Mouse (Mus musculus) heart, adult 2 months (tissue): ENCODE results near the gene Nup133.
"Not testable (repeated sequence)": the region's sequence is repeated elsewhere in the genome, so short reads cannot be mapped to it uniquely, and the experiment has no call there.

Experiments
- CTCF ChIP-seq: fragments of 200-600 bp; IDR thresholded peaks from 2 replicates; pipeline ENCODE4 v1.8.1; 2022; ENCODE audit warnings: antibody characterized with exemption, mild to moderate bottlenecking, moderate library complexity
- EP300 ChIP-seq: fragments of 200-500 bp; IDR thresholded peaks from 2 replicates; pipeline ENCODE4 v1.6.1; 2011; ENCODE audit warnings: low read depth, low read length, control low read depth; ENCODE audit not compliant: insufficient read depth
- POLR2A ChIP-seq: fragments of 200-500 bp; IDR thresholded peaks from 2 replicates; pipeline ENCODE4 v1.6.1; 2011; ENCODE audit warnings: mild to moderate bottlenecking, low read depth, low read length, control low read depth; ENCODE audit not compliant: insufficient read depth

DNA sequence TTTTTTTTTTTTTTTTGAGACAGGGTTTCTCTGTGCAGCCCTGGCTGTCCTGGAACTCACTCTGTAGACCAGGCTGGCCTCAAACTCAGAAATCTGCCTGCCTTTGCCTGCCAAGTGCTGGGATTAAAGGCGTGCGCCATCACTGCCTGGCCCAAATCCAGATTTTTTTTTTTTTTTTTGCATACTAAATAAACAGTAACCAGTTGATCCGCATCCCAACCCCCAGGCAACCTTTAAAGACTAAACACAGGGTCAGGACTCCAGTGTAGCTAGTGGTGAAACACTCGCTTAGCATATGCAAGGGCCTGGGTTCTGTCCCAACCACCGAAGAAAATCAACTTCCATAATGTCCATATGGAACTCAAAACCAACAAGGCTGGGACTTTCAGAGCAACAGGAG, 11.5 kb upstream of the Nup133 start:
- TF ChIP-seq CTCF, POLR2A, EP300: not testable (repeated sequence)
